Mouse (Mus musculus) heart, postnatal 4 days (tissue): ENCODE data around the gene Eefsec. TPM values are rescaled to one million over a fixed set of nuclear protein-coding genes. Genes with fewer than 3 reads are reported as not detected.

Experiments
- DNase-seq: peaks from one replicate; pipeline ENCODE4 v3.0.0; 2021
- total RNA-seq, 2 experiments: library from RNA; stranded (reverse); gene quantifications; 2 replicates each; pipeline ENCODE4 v1.2.3; 2021

Gene Eefsec
- total RNA-seq, 2 experiments from 2014 or later: 13.2 to 16.8 TPM

GRCm38 (mm10) chr6:88416130-88416758 is 30.1 kb downstream of the Eefsec start:
- DNase-seq: no peak

GRCm38 (mm10) chr6:88412604-88413003 is 33.7 kb downstream of the Eefsec start:
- no peak for DNase-seq

- DNase-seq: no peak
Observed at GRCm38 (mm10) chr6:88409492-88409891, 36.8 kb downstream of the Eefsec start.

DNA sequence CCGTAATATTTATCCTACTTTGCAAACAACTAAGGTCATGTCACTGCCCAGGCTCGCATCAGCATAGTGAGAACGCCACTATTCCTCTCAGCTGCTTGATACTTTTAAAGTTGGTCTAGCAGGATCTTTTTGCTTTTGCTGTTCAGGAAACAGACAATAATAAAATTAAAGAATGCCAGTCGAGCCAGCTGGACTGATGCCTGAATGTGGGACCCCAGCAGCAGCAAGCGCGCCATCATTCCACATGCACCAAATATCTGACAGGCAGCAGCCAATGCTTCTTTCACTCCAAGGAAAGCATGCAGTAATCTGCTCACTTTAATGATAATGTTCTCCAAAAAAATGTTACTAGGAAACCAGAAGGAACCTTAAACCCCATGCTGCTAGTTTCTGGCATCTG is 45.9 kb downstream of the Eefsec start:
- no peak for DNase-seq

DNA sequence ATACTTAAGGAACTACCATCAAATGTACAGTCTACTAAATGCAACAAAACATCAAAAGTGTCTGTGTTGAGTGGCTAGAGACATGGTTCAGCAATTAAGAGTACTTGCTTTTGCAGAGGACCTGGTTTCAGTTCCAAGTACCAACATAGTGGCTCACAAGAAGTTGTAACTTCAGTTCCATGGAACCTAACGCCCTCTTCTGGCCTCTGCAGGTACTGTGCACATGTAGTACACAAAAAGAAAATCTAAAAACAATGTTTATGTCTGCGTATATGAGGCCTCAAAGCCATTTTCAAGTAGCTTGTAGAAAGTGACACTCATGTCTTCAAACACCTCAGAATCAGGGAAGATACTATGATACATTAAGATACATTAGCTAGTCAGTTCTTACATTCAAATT is 48.4 kb downstream of the Eefsec start:
- no peak for DNase-seq

- DNase-seq: peak; percentile 66
Observed at GRCm38 (mm10) chr6:88388946-88389345, 57.4 kb downstream of the Eefsec start.

GRCm38 (mm10) chr6:88387836-88388724 is 58.3 kb downstream of the Eefsec start:
- peak; percentile 24 for DNase-seq

DNA sequence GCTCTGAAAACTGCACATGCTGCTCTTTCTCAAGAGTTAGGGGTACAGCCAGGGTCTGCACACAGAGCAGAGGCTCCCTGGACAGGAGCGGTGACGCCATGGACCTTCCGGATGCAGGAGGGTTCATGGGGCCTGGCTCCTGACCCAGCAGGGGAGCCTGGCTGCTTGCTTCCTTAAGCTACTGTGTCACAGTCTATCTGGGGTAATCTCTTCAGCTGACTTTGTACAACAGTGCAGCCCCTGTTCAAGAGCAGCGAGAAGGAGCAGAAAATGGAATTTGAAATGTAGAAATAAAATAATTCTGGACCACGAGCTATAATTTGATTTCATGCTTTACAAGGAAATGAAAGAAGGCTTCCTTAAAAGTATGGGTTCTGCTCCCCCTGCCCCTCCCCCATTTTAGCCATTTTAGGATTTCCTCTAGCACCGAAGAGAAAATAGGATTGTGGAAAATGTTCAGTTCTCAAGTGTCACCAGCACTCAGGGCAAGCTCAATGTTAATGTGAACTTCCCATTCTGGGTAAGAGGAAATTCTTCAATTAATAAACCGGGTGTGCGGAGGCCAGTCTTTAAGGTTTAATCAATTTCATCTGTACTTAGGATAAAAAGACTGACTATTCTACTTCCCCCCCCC is 61.8 kb downstream of the Eefsec start:
- no peak for DNase-seq

GRCm38 (mm10) chr6:88383734-88384133 is 62.6 kb downstream of the Eefsec start:
- DNase-seq: no peak

- DNase-seq: no peak
Observed at GRCm38 (mm10) chr6:88379756-88380155, 66.6 kb downstream of the Eefsec start.

DNA sequence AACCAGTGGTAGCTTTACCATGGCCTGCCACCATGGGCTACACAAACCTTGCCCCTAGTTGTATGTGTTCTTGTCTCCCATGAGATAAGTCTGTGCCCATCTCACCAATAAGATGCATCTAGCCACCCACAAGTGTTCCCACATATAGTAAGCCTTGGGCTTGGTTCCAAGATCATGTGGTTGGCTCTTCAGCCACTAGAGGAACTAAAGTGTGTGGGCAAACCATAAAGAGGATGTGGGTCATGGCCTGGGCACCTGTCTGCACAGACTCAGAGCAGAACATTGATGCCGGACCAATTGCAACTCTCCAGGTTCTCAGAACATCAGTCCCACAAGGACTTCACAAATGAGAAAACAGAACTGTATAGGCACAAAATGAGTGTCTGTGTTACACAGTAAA is 67.5 kb downstream of the Eefsec start:
- DNase-seq: no peak

DNA sequence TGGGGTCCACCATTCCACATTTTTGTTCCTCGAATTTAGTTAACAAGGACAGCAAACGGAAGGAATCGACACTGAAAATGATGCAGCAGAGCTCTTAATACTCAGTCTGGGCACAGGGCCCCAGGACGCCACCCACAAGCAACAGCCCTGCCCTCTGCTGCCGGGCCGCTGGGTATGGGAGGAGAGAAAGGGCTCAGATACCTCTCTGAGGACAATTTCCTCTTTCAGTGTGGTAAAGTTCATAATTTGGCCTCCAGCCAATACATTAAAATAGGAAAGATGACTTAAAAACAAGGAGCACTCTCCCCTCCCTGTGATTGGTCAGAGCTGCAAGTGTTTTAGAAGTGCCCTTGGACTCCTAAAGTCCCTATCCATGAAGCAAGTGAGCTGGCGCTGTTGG is 72.1 kb downstream of the Eefsec start:
- no peak for DNase-seq

DNA sequence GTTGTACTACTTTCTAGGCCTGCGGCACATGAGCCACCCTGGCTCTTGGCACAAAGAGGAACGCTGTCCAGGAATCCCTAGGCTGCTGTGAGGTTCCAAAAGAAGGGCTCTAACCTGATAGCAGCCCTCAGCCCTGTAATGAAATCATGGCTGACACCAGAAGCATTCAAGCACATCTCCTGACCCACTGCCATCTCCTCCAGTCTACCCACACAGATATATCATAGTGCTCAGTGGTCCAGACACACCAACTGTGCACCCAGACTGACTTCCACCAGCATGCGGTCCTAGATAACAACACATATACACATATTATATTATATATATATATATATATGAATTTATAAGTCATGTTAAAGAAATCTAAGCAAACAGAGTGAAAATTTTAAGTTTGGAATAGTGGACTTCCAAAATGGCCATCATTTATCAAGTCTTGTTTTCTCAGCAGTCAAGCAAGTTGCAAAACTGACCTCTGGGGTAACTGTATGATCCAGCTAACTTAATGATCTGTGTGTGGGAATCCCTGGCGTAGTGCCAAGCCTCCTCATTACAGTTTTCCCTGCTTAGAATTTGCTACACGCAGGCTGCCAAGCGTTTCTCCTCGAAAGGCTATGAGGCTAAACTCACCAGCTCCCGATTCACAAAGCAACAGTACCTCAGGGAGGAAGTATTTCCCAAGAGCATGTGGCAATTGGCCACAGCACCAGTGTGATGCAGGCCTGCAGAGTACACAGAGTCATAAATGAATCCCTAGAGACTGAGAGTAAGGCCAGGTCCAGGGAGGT is 76.3 kb downstream of the Eefsec start:
- DNase-seq: peak; percentile 55

DNA sequence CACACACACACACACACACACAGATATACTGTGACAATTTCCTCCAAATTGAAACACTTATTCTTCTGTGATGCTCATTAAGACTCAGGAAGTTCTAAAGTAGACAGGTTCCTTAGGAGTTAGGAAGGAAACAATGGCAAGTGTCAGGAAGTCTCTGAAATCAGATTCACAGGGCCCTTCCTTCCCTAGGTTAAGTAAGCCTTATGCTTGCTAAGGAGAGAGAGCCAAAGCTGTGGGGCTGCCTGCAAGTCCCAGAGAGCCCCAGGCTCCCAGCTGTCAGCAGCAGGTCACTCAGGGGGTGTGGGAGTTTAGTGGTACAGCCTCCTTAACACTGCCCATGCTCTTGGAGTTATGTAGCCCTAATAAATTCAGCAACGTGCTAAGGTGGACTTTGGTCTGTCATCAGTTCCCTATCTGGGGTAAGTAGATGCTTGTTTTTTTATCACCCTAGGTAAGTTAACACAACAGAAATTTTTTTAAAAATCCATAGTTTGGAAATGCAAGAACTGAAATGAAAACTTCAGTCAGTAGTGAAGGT is 82.8 kb downstream of the Eefsec start:
- DNase-seq: no peak

- peak; percentile 20 for DNase-seq
Observed at GRCm38 (mm10) chr6:88361096-88361495, 85.2 kb downstream of the Eefsec start.

DNA sequence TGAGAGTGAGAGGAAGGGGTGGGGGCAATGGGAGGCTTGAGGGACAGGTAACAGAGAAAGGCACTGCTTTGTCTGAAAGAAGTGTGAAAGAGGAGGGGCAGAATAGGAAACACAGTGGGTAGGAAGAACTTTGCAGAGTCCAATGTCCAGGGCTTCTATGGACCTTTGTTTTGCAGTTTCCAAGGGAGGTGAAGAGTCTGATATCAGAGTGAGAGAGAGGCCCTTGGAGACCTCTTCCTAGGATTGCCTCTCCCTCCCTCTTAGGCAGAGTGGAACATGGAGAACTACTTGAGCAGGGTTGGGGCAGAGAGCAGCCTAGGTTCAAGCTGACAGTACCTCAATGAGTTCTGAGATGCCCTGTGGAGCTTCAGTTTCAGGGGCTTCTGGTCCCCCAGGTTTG is 88.1 kb downstream of the Eefsec start:
- no peak for DNase-seq

DNA sequence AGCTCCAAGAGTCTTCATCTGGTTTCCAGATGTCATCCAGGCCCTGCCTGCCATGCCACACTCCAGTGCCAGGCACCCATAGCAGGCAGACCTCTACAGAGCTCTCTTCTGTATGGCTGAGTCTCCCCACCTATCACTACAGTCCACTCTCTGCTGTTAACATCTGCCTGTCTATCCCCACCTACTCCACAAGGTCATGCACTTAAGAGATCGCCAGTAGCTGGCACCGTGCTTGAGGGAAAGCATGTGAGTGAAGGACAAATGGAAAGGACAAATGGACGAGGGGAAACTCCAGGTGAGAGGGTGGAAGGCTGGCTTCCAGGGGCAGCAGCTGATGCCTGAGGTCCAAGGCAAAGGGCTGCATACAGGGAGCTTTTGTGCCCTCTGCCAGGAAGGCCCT is 90.5 kb downstream of the Eefsec start:
- peak; percentile 31 for DNase-seq

DNA sequence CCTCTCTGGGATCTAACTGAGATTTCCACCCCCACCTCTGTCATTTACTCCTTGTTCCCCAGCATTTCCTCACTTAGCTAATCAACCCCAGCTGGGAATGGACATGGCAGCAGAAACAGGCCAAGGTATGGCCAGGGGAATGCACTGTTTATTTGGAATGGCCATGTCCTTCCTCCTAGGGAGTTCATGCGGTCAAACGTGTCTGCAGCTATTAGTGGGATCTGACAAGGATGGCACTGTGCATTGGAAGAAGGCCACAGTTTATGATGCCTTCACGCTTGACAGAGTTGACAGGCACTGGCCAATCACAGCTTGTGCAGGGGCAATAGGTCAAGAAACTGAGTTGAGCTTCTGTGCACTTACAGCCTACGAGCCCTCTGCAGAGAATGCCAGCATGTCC is 93.8 kb downstream of the Eefsec start:
- no peak for DNase-seq

DNA sequence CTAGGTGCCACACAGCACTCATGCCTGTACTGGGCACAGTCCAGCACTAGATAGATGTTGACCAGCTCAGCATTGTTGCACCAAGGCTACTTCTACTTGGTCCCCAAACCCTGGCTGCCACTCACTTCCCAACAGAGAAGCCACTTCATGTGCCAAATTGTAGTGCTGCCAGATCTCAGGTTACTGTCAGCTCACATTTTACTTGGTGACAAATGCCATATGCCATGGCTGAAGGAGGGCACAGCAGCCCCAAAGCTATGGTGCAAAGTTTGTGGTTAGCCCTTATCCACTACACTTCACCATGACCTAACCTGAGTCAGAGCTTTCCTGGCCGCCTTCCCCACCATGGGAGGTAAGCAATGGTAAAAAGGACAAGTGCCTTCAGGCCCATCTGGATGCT is 99.6 kb downstream of the Eefsec start:
- no peak for DNase-seq

- DNase-seq: no peak
Observed at GRCm38 (mm10) chr6:88345311-88345710, 101.0 kb downstream of the Eefsec start.

DNA sequence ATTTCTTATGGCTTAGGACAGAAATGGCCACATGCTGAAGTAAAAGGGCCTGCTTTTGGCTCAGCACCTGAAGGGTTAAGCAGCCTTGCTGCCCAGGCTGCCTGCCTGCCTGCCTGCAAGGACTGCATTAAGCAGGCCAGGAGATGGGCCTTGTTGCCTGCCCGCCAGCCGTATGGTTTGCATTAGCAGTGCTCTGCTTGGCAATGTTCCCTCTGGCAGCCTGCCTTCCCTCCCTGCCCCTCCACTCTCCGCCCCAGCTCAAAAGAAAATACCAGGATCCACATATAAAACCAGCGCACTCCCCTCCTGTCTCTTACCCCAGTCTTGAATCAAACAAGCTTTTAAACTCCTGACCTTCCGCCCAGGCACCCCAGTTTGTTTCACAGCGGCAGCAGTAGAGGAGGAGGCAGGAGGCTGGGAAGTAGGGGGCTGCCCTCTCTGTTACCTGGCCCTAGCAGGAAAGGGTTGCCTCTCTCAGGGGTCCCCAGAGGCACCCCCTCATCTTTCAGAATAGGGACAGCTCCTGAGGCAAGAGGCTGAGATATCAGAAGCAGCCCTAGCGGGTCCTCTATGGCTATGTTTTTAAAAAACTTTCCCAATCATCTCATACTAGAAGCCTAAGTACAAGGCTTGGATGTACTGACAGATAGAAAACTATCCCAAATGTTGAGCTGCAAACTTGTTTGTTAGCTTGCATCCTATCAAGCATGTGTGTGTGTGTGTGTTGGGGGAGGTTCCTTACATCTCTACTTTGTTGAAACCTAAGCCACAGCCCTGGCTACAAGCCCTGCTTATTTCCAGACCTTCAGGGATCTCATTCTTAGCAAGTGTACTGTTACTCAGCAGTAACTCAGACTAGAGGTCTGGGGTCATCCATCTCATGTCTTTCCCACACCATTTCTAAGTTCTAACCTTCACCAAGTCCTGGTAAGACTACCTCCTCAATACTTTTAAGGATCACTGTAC is 102.6 kb downstream of the Eefsec start:
- DNase-seq: peak; percentile 91
